Mouse (Mus musculus) layer of hippocampus, adult 9-11 months (tissue): ENCODE results near the gene Tnnt1.
A peak's percentile ranks its signal among the peaks of the same experiment; 100 is the strongest.

Experiments
- DNase-seq: peaks from one replicate; pipeline ENCODE4 v3.0.0; 2022

Tnnt1 gene

DNA sequence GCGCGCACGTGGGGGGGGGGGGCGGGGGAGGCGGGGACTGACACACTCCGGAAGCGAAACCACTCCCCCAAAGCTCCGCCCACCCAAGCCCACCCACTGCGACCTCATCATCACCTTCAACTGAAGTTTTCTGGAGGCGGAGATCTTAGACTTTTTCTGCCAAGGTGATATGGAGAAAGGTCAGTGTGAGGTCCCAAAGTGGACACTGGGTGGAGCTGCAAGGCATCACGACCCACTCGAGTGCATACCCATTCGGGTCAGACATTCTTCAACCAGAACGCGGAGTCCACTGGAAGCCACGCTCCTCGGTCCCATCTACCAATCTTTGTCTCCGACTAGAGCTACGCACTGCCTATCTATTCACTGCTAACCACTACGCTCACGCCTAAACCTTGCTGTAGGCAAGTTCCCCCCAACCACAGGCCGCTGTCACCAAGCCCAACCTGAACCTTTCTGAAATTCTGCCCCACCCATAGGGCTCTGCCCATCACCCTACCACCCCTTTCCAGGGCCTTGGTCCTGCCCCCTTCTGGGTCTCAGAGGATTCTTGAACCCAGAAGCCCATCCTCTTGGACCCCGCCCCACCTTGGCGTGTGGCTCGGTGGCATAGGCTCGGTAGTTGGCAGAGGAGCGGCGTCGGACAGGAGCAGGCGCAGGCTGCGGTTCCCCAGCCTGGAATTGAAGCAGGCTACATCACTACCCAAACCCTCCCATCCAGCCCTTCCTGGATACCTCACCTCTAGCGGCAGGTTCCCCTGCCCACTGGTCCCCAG lies 5.2 kb upstream of the Tnnt1 start:
- no peak for DNase-seq

DNA sequence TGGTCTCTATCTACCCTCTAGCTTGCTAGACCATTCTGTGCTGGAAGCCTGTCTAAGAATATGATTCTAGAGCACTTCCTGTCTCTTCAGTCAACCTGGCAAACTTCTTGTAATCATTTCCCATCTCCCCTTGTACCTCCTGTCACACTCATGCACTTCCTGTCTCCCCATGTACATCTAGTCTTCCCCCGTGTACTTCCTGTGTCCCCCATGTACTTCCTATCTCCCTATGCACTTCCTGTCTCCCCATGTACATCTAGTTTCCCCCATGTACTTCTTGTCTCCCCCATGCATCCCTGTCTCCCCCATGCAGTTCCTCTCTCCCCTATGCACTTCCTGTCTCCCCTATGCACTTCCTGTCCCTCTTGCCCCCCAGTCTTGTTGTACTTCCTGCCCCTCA lies 2.3 kb upstream of the Tnnt1 start:
- no peak for DNase-seq

- DNase-seq, result no peak
Observed at GRCm38 (mm10) chr7:4515853-4516252, 329 bp downstream of the Tnnt1 start.

- no peak for DNase-seq
Observed at GRCm38 (mm10) chr7:4513829-4514712, 2.1 kb downstream of the Tnnt1 start.

- no peak for DNase-seq
Observed at GRCm38 (mm10) chr7:4513236-4513635, 2.9 kb downstream of the Tnnt1 start.

- no peak for DNase-seq
Observed at GRCm38 (mm10) chr7:4511489-4512224, 4.5 kb downstream of the Tnnt1 start.

DNA sequence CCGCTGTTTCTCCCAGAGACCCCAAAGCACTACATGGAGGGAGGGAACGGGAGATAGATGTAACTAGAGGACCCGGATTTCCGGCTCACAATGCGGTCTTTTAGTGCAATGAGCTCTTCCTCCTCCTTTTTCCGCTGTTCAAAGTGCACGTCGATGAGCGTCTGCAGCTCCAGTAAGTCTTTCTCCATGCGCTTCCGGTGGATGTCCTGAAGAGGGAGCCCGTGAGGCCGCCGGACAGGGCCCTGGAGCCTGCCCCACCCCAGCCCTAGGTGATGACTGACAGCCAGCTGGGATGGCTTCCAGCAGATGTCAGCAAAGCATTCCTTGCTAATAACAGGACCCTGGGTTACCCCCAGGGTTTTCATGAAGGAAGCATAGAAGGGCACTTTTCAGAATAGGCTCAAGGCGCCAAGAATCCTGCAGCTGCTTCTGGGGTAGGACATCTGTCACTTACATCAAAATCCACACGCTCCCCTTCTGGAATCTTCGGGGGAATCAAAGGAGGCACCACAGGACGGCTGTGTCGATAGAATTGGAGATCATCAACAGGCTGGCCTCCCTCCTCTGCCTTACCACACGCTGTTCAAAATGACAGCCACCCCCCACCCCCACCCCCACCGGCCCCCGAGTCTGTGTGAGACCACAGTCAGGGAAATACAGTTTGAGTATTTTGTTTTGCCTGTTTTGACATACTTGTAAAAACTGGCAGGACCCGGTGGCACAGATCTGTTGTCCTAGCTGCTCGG lies 6.1 kb downstream of the Tnnt1 start:
- DNase-seq, result peak; percentile 49

- DNase-seq, result no peak
Observed at GRCm38 (mm10) chr7:4508739-4509116, 7.5 kb downstream of the Tnnt1 start.

- DNase-seq, result no peak
Observed at GRCm38 (mm10) chr7:4508062-4508738, 8.0 kb downstream of the Tnnt1 start.

GRCm38 (mm10) chr7:4507220-4507619 lies 9.0 kb downstream of the Tnnt1 start:
- DNase-seq, result no peak

DNA sequence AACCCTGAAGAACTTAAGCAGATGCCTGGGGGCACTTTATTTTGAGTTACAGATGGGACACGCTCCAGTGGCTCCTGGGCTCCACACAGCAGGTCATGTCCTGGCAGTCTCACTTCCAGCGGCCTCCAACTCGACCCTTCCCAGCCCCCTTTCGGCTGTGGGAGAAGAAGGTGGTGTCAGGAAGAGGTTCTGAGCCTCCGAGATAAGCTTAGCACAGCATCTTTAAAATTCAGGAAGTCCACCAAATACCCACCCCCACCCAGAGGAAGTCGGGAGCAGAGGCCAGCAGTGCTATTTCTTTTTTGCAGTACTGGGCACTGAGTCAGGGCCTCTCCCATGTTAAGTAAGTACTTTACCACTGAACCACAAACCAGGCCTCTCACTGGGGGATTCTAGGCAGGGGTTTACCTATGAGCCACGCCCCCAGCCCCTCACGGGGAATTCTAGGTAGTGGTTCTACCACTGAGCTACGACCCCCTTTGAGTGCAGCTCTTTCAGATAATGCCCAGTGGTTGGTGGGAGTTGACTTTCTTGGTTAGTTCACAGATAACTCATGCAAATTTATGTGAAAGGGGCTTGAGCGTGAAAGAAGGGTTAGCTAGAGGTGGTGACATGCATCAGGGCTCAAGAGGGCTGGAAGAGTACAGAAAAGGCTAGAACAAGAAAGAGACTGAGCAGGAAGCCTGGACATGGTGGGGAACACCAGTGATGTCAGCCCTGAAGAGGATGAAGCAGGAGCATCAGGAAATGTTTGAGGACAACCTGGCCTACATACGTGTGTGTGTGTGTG lies 11.3 kb downstream of the Tnnt1 start:
- DNase-seq, result no peak

DNA sequence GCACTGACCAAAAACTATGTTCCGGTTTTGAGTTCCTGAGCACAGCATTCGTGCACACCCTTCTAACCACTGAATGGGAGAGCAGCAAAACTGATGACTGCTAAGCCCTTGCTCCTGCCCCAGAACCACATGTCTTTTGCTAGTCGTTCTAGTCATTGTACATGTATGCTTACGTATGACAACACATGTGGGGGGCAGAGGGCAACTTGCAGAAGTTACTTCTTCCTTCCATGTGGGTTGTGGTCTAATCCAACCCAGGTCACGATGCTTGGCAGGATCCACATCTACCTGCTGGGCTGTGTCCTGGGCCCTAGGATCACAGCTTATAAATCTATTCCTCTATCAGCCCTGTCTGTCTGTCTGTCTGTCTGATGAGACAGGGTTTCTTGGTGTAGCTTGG lies 12.3 kb downstream of the Tnnt1 start:
- DNase-seq, result no peak

- DNase-seq, result no peak
Observed at GRCm38 (mm10) chr7:4503100-4503499, 13.1 kb downstream of the Tnnt1 start.

DNA sequence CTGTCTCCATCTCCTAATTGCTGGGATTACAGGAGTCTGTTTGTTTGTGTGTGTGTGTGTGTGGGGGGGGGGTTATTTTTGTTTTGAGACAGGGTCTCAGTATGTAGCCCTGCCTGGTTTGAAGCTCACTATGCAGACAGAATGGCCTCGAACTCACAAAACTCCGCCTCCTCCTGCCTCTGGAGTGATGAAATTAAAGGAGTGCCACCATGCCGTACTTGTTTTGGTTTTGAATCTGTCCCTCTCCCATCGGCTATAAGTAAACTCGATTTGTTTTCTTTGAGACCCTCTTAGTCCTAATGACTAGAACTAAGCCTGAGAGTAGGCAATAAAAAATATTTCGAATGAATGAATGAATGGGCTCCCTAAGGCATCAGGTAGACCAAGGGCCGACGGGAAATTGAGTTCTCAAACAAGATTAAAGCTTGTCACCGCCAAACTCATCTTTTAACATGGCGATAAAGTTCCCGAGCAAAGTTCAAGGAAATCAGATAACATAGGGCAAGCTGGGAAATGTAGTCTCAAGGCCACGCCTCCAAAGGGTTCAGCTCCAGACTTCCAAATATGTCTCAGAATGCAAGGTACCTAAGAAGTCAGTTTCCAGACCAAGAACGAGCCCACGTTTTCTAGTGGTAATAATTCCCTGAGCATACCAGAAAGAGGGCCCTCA lies 13.6 kb downstream of the Tnnt1 start:
- peak; percentile 80 for DNase-seq

DNA sequence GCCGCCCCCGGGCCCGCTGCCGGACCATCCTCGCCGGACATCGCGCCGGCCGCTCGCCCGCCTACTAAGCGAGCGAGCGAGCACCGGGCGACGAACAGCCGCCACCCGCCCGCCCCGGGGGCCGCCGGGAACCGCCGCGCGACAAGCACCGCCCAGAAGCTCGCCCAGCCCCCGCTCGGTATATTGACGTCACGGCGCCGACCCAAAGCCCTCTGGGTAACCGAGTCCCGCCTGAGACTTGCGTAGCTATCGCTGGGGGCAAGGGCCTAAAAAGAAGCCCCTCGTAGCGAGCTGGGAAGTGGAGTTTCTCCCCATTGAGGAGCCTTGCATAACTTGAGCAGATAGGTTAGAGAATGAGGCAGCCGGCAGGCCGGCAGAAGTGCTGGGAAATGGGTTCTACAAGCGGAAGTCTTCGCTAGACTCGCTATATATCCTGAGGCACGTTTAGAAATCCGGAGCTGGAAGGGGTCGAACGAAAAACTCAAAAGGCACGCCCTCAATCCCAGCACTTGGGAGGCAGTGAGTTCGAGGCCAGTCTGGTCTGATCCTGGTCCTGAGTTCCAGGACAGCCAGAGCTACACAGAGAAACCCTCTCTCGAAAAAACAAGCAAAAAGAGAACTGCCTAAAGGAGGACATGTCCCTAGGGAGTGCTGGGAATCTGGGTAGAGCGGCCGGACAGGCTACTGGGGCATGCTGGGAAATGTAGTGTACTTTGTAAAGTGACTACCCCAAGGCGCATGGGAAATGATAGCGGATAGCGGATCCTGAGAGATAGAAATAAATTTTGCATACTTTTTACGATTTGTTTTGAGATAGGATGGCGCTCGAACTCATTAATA lies 14.4 kb downstream of the Tnnt1 start, which contains the start of gene Ppp1r12c:
Gene Ppp1r12c (minus strand): TSS at position 123 of the 840 bp plus-strand sequence.
- DNase-seq, result peak; percentile 95

GRCm38 (mm10) chr7:4500892-4501471 lies 15.2 kb downstream of the Tnnt1 start:
- DNase-seq, result peak; percentile 57

DNA sequence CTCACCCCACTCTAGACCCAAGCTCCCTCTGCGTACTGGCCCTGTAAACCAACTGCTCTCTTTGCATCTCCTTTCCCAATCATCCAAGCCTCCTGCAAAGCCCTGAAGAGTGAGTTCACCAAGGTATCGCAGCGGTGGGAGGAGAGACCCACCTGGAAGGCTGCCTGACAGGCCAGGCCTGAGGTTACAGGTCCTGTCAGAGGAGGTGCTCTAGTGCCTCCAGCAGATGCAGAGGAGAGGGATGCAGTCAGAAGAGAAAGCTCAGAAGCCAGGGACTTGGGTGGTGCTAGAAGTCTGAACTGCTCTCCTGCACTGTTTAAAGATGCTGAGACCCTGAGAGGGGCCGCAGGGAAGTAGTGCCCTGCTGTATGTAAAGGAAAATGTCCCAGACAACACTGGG lies 17.1 kb downstream of the Tnnt1 start:
- no peak for DNase-seq

GRCm38 (mm10) chr7:4498251-4498650 lies 17.9 kb downstream of the Tnnt1 start:
- DNase-seq, result no peak

DNA sequence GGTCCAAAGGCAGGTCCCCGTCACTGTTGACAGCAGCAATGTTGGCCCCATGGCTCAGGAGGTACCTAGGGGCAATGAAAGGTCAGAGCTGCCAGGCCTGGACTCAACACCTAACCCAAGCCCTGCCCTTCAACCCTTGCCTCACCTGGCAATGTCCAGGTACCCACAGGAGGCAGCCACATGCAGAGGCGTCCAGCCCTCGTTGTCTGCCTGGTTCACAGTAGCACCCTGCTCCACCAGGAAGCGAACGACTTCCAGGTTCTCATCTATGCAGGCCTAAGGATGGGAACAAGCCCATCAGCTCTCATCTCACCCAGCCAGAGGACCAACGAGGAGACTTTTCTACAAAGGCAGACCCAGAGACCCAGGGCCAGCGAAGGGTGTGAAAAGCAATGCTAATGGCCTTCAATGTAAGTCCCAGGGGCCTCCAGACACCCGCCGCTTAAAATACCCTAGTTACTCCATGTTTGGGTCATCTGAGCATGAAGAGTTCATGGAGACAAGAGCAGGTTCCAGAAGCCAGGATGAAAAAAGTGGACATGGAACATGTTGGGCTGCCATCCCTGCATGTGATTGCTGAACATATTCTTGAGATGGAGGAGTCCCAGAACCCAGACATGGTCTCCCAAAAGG lies 18.8 kb downstream of the Tnnt1 start:
- no peak for DNase-seq
